Mouse (Mus musculus): ENCODE results near the gene Otub2. TPM values are rescaled to one million over a fixed set of nuclear protein-coding genes. Genes with fewer than 3 reads are reported as not detected.

Otub2 gene
- polyA plus RNA-seq, 2 experiments = 9.5 to 13.2 TPM

DNA sequence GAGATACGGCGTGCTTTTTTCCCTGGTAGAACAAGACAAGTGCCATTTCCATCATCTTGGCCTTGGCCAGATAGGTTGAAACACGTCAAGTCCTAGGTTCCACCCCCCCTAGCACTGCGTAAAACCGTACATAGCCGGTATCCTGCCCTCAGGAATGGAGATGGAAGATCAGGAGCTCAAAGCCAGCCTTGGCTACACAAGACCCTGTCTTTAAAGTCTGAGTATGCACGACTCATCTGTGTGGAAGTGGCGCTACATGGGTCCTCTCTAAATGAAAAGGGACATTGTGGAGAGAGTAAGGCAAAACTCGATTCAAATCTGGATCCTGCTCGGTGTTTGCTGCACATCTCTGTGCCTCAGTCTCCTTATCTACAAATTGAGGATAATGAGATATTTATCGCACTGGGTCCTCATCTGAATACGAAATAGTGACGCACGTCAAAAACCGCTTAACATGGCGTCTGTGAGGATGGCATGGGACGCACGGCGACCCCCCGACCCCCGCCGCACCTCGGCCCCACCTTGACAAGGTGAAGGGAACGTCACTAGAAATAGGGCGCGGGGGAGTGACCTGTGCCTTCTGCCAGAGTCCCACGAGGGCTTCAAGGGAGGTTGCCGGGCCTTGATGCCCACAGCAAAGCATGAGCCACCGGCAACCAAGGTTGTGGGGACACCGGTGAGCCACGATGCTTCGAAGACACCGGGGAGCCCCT, 36.7 kb downstream of the Otub2 start:
- Histone ChIP-seq H3K4me2 (replicated peaks; ENCODE audit: low read depth, low read length, severe bottlenecking) (peak overlapping the region; percentile 85), H3K4me3 (replicated peaks; ENCODE audit: low read length) (peak overlapping the region; percentile 93), H3K9ac (ENCODE audit: low read depth, low read length, severe bottlenecking) (peak overlapping the region; percentile 88), H3K36me3 (ENCODE audit: control insufficient read depth, insufficient read depth, low read length) (peaks cover 9% of the 10 kb centered on the region), H3K27ac (replicated peaks; ENCODE audit: low read depth, low read length) (no peak overlapping the region), H3K9me3 (ENCODE audit: control insufficient read depth, low read length) (no peaks in the 10 kb centered on the region), H3K27me3 (ENCODE audit: control insufficient read depth, insufficient read depth, low read length) (no peaks in the 10 kb centered on the region), H3K4me1 (ENCODE audit: control insufficient read depth, insufficient read depth, low read length) (peaks cover 22% of the 10 kb centered on the region)
- ATAC-seq (ENCODE audit: low FRiP score, low read depth) (no peak), DNase-seq (ENCODE audit: low spot score) (no peak)
- WGBS = 9% methylated on average over 29 of the region's 33 CpGs
- no peak for TF ChIP-seq POLR2A (IDR thresholded peaks at IDR 0.05; ENCODE audit: borderline replicate concordance, extremely low read depth, insufficient read depth, insufficient read length)

GRCm38 (mm10) chr12:103425729-103426470, 37.4 kb downstream of the Otub2 start, which contains the start of gene Ddx24:
Gene Ddx24 (minus strand): TSS chr12:103425830.
- peak within 1 kb of the TSS; percentile 88 for H3K9ac ChIP-seq (ENCODE audit: low read depth, low read length, severe bottlenecking)
- ATAC-seq (ENCODE audit: low FRiP score, low read depth) (peak; percentile 99), DNase-seq (ENCODE audit: low spot score) (peak; percentile 99)
- H3K4me3 ChIP-seq (replicated peaks; ENCODE audit: low read length) = peak within 1 kb of the TSS; percentile 93
- H3K27ac ChIP-seq (replicated peaks; ENCODE audit: low read depth, low read length) = no peak within 1 kb of the TSS
- peak; percentile 66; the same call in 1 of the 2 replicates for TF ChIP-seq POLR2A (IDR thresholded peaks at IDR 0.05; ENCODE audit: borderline replicate concordance, extremely low read depth, insufficient read depth, insufficient read length)
- WGBS = 4% methylated on average over 21 of the region's 33 CpGs
- H3K9me3 ChIP-seq (ENCODE audit: control insufficient read depth, low read length) = no peaks in the 10 kb centered on the region
- peaks cover 22% of the 10 kb centered on the region for H3K4me1 ChIP-seq (ENCODE audit: control insufficient read depth, insufficient read depth, low read length)
- H3K27me3 ChIP-seq (ENCODE audit: control insufficient read depth, insufficient read depth, low read length) = no peaks in the 10 kb centered on the region
- peak within 1 kb of the TSS; percentile 85 for H3K4me2 ChIP-seq (replicated peaks; ENCODE audit: low read depth, low read length, severe bottlenecking)
- peaks cover 9% of the 10 kb centered on the region for H3K36me3 ChIP-seq (ENCODE audit: control insufficient read depth, insufficient read depth, low read length)

GRCm38 (mm10) chr12:103426710-103427109, 38.2 kb downstream of the Otub2 start:
- 88% methylated on average over 7 of the region's 7 CpGs for WGBS
- H3K36me3 ChIP-seq (ENCODE audit: control insufficient read depth, insufficient read depth, low read length) = peaks cover 9% of the 10 kb centered on the region
- peaks cover 18% of the 10 kb centered on the region for H3K4me1 ChIP-seq (ENCODE audit: control insufficient read depth, insufficient read depth, low read length)
- ATAC-seq (ENCODE audit: low FRiP score, low read depth) = no peak
- H3K4me2 ChIP-seq (replicated peaks; ENCODE audit: low read depth, low read length, severe bottlenecking) = no peak overlapping the region
- TF ChIP-seq POLR2A (IDR thresholded peaks at IDR 0.05; ENCODE audit: borderline replicate concordance, extremely low read depth, insufficient read depth, insufficient read length) = no peak
- DNase-seq (ENCODE audit: low spot score) = no peak
- H3K9me3 ChIP-seq (ENCODE audit: control insufficient read depth, low read length) = no peaks in the 10 kb centered on the region
- no peak overlapping the region for H3K9ac ChIP-seq (ENCODE audit: low read depth, low read length, severe bottlenecking)
- H3K27ac ChIP-seq (replicated peaks; ENCODE audit: low read depth, low read length) = no peak overlapping the region
- no peak overlapping the region for H3K4me3 ChIP-seq (replicated peaks; ENCODE audit: low read length)
- no peaks in the 10 kb centered on the region for H3K27me3 ChIP-seq (ENCODE audit: control insufficient read depth, insufficient read depth, low read length)

DNA sequence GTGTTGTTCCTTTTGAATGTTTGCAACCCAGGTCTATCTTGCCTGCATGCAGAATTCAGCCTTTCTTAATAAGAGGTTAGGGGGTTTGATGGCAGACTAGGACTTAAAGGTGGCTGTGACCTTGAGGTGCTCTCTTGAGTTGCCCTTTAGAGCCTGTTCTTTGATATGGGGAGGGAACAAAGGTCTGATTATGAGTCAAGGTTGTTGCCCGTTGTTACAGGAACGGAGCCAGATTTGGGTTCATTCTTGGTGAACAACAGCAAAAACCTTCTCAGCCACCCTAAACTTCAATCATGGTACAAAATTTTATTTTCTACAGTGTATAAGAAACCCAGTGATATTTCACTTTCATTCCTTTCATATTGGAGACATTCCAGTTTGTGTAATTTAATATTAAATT, 44.9 kb downstream of the Otub2 start:
- TF ChIP-seq POLR2A (IDR thresholded peaks at IDR 0.05; ENCODE audit: borderline replicate concordance, extremely low read depth, insufficient read depth, insufficient read length) = no peak
- WGBS = 68% methylated on average over 2 of the region's 2 CpGs
- Histone ChIP-seq H3K27me3 (ENCODE audit: control insufficient read depth, insufficient read depth, low read length) (no peaks in the 10 kb centered on the region), H3K4me2 (replicated peaks; ENCODE audit: low read depth, low read length, severe bottlenecking) (no peak overlapping the region), H3K4me1 (ENCODE audit: control insufficient read depth, insufficient read depth, low read length) (0 out of 2 replicates have a peak, but pooled peaks cover 4% of the 10 kb centered on the region), H3K36me3 (ENCODE audit: control insufficient read depth, insufficient read depth, low read length) (no peaks in the 10 kb centered on the region), H3K4me3 (replicated peaks; ENCODE audit: low read length) (no peak overlapping the region), H3K27ac (replicated peaks; ENCODE audit: low read depth, low read length) (no peak overlapping the region; the same call in 1 of the 2 replicates), H3K9me3 (ENCODE audit: control insufficient read depth, low read length) (no peaks in the 10 kb centered on the region), H3K9ac (ENCODE audit: low read depth, low read length, severe bottlenecking) (no peak overlapping the region)
- DNase-seq (ENCODE audit: low spot score) (no peak), ATAC-seq (ENCODE audit: low FRiP score, low read depth) (no peak)

GRCm38 (mm10) chr12:103433986-103434731, 45.7 kb downstream of the Otub2 start, which contains the start of gene Ifi27:
Gene Ifi27 (plus strand): TSS chr12:103434211.
- H3K27me3 ChIP-seq (ENCODE audit: control insufficient read depth, insufficient read depth, low read length) = no peaks in the 10 kb centered on the region
- peak within 1 kb of the TSS; percentile 37 for H3K4me2 ChIP-seq (replicated peaks; ENCODE audit: low read depth, low read length, severe bottlenecking)
- WGBS = 63% methylated on average over 8 of the region's 8 CpGs
- no peak within 1 kb of the TSS for H3K9ac ChIP-seq (ENCODE audit: low read depth, low read length, severe bottlenecking)
- peak; percentile 85 for ATAC-seq (ENCODE audit: low FRiP score, low read depth)
- peak within 1 kb of the TSS; percentile 23 for H3K4me3 ChIP-seq (replicated peaks; ENCODE audit: low read length)
- TF ChIP-seq POLR2A (IDR thresholded peaks at IDR 0.05; ENCODE audit: borderline replicate concordance, extremely low read depth, insufficient read depth, insufficient read length) = no peak
- DNase-seq (ENCODE audit: low spot score) = peak; percentile 76
- no peaks in the 10 kb centered on the region for H3K36me3 ChIP-seq (ENCODE audit: control insufficient read depth, insufficient read depth, low read length)
- 0 out of 2 replicates have a peak, but pooled peaks cover 4% of the 10 kb centered on the region for H3K4me1 ChIP-seq (ENCODE audit: control insufficient read depth, insufficient read depth, low read length)
- H3K27ac ChIP-seq (replicated peaks; ENCODE audit: low read depth, low read length) = peak within 1 kb of the TSS; percentile 6; the same call in 1 of the 2 replicates
- no peaks in the 10 kb centered on the region for H3K9me3 ChIP-seq (ENCODE audit: control insufficient read depth, low read length)
